Mouse (Mus musculus) liver, adult 2 months (tissue): ENCODE measurements around the gene Serpinb9b.

Experiments used
- CTCF ChIP-seq: fragments of 200-500 bp; IDR thresholded peaks from 2 replicates; pipeline ENCODE4 v1.5.1; 2011; ENCODE audit warnings: low read depth, low read length, control low read depth
- POLR2A ChIP-seq: fragments of 200-500 bp; IDR thresholded peaks from 2 replicates; pipeline ENCODE4 v1.6.1; 2011; ENCODE audit warnings: low read length, control low read depth; ENCODE audit not compliant: insufficient read depth; ENCODE audit errors: extremely low read depth

DNA sequence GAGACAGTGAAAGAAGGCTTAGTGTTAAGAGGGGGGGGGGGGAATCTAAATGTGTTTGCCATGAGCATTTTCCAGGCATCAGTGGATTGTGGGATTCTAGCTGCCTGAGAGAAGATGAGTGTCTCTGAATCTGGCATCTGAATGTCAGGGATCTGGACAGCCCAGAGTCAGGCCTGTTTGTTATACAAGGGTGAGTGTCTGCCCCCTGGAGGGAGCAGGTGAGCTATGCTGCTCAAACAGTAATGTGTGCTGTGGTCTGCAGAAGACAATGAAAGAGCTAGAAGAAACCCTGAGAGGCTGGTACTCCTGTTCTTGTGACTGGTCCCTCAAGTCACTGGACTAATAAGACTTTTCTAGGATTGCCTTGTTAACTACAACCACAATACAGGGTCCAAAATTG, 46.8 kb downstream of the Serpinb9b start:
- TF ChIP-seq CTCF (peak; percentile 66), POLR2A (no peak)
